Mouse (Mus musculus): ENCODE data around the gene Yme1l1. TPM values are rescaled to one million over a fixed set of nuclear protein-coding genes. Genes with fewer than 3 reads are reported as not detected.

The Yme1l1 gene
- total and polyA plus RNA-seq, 2 experiments, result 6.2 to 90.2 TPM

DNA sequence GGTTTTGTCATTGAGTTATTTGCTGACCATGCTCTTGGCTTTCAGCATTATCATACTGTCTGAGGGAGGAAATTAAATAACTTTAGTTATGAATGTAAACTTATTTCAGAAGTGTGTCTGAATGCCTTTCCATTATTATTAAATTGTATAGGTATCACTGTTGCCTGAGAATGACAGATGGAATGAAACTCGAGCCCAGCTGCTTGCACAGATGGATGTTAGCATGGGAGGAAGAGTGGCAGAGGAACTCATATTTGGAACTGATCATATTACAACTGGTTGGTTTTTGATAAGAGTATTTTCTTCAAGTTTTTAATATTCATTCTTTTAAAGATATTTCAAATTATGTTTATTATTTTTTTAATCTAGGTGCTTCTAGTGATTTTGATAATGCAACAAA lies 38.2 kb downstream of the Yme1l1 start:
- WGBS, result 82% methylated on average over 1 of the region's 1 CpGs
- Histone ChIP-seq H3K4me3 (ENCODE audit: insufficient read depth, low read depth, low read length) (no peak overlapping the region), H3K79me2 (ENCODE audit: control insufficient read depth, insufficient read depth, low read length) (no peaks in the 10 kb centered on the region), H3K9ac (ENCODE audit: low read depth, low read length) (no peak overlapping the region), H3K36me3 (ENCODE audit: control insufficient read depth, insufficient read depth, low read length) (peaks cover 51% of the 10 kb centered on the region), H3K4me1 (ENCODE audit: control insufficient read depth, insufficient read depth, low read length) (no peaks in the 10 kb centered on the region), H3K27me3 (ENCODE audit: control insufficient read depth, insufficient read depth, low read length) (no peaks in the 10 kb centered on the region), H3K27ac (replicated peaks; ENCODE audit: insufficient read depth, low read depth, low read length) (no peak overlapping the region)
- no peak for DNase-seq (ENCODE audit: extremely low read depth, low read depth, low spot score)
- TF ChIP-seq CTCF (IDR thresholded peaks at IDR 0.05; ENCODE audit: low read depth, low read length), result no peak
- no peak for TF ChIP-seq POLR2A (IDR thresholded peaks at IDR 0.05; ENCODE audit: extremely low read depth, insufficient read depth, low read length)

DNA sequence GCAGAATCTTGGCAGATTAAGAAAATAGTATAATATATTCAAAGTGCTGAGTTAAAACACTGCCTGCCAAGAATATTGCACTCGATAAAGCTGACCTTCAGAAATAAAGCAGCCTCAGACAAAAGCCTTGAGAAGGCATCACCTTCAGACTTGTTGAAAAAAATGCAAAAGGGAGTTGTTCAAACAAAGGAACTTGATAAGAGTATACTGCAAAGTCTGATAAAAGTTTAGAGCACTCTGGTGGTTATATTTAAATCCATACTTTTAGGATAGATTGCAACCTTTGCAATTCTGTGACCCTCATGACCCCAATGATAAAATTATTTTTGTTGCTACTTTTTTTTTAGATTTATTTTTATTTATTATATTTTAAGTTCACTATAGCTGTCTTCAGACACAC lies 44.9 kb downstream of the Yme1l1 start:
- Histone ChIP-seq H3K36me3 (ENCODE audit: control insufficient read depth, insufficient read depth, low read length) (peaks cover 22% of the 10 kb centered on the region), H3K4me3 (ENCODE audit: insufficient read depth, low read depth, low read length) (no peak overlapping the region), H3K27ac (replicated peaks; ENCODE audit: insufficient read depth, low read depth, low read length) (no peak overlapping the region), H3K4me1 (ENCODE audit: control insufficient read depth, insufficient read depth, low read length) (no peaks in the 10 kb centered on the region), H3K27me3 (ENCODE audit: control insufficient read depth, insufficient read depth, low read length) (no peaks in the 10 kb centered on the region), H3K79me2 (ENCODE audit: control insufficient read depth, insufficient read depth, low read length) (no peaks in the 10 kb centered on the region), H3K9ac (ENCODE audit: low read depth, low read length) (no peak overlapping the region)
- 69% methylated on average over 1 of the region's 1 CpGs for WGBS
- no peak for DNase-seq (ENCODE audit: extremely low read depth, low read depth, low spot score)
- TF ChIP-seq CTCF (IDR thresholded peaks at IDR 0.05; ENCODE audit: low read depth, low read length) (no peak), POLR2A (IDR thresholded peaks at IDR 0.05; ENCODE audit: extremely low read depth, insufficient read depth, low read length) (no peak)

DNA sequence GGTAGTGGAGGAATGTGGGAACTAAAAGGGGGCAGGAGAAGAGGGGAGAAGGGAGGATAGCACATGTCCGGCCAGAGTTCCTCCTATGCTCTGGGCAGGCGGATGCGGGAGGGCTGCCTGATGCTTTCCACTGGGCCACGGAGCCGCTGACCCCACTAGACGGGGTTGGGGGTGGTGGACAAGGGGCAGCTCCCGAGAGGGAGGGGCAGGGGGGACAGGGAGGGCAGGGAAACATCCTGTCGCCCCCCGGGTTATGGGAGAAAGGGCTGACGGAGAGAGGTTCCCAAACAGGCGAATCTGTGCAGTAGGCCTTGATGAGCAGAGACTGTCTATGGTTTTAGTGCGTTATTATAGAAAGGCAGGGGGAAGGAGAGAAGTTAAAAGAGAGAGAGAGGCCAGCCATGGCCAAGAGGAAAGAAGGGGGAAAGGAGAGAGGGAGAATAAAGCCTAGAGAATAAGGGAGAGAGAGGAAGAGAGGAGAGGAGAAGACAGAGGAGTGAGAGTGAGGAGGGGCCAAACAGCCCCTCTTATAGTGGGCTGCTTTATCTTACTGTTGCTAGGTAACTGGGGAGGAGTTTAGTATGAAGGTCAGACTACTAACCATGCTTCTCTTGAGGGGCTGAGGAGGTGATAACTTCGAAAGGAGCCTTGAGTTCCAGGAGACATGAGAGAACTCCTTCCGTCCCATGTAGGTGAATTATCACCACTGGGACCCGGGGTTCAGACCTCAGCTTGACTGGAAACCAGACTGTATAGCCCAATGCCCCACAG lies 46.9 kb downstream of the Yme1l1 start:
- Histone ChIP-seq H3K79me2 (ENCODE audit: control insufficient read depth, insufficient read depth, low read length) (no peaks in the 10 kb centered on the region), H3K27ac (replicated peaks; ENCODE audit: insufficient read depth, low read depth, low read length) (no peak overlapping the region), H3K27me3 (ENCODE audit: control insufficient read depth, insufficient read depth, low read length) (no peaks in the 10 kb centered on the region), H3K9ac (ENCODE audit: low read depth, low read length) (no peak overlapping the region), H3K4me1 (ENCODE audit: control insufficient read depth, insufficient read depth, low read length) (no peaks in the 10 kb centered on the region), H3K4me3 (ENCODE audit: insufficient read depth, low read depth, low read length) (no peak overlapping the region), H3K36me3 (ENCODE audit: control insufficient read depth, insufficient read depth, low read length) (peaks cover 15% of the 10 kb centered on the region)
- TF ChIP-seq POLR2A (IDR thresholded peaks at IDR 0.05; ENCODE audit: extremely low read depth, insufficient read depth, low read length) (no peak), CTCF (IDR thresholded peaks at IDR 0.05; ENCODE audit: low read depth, low read length) (no peak)
- 64% methylated on average over 15 of the region's 15 CpGs for WGBS
- no peak for DNase-seq (ENCODE audit: extremely low read depth, low read depth, low spot score)

DNA sequence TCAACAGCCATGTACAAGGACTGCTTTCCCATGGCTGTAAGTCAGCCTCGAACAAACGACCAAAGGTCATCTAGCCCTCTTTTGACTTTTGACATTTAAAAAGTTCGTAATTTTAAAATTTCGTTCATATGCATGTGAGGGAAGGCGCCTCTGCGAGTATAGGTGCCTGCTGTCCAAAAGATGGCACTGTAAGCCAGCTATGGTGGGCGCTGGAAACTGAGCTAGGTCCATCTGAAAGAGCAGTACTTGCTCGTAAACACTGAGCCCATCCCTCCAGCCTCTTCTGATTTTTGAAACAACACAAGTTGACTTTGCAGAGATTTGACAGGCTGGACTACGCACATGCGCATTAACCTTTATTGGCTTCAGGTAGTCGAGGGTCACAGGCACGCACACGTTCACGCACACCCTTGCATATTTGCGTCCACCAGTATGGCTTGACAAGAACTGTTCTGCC lies 50.9 kb downstream of the Yme1l1 start, which contains the start of gene 4931423N10Rik:
TSS of gene 4931423N10Rik (plus strand) at position 407 of the 457 bp plus-strand sequence.
- H3K9ac ChIP-seq (ENCODE audit: low read depth, low read length), result no peak within 1 kb of the TSS
- DNase-seq (ENCODE audit: extremely low read depth, low read depth, low spot score), result no peak
- 81% methylated on average over 15 of the region's 15 CpGs for WGBS
- no peaks in the 10 kb centered on the region for H3K79me2 ChIP-seq (ENCODE audit: control insufficient read depth, insufficient read depth, low read length)
- no peak within 1 kb of the TSS for H3K4me3 ChIP-seq (ENCODE audit: insufficient read depth, low read depth, low read length)
- H3K4me1 ChIP-seq (ENCODE audit: control insufficient read depth, insufficient read depth, low read length), result no peaks in the 10 kb centered on the region
- TF ChIP-seq POLR2A (IDR thresholded peaks at IDR 0.05; ENCODE audit: extremely low read depth, insufficient read depth, low read length) (no peak), CTCF (IDR thresholded peaks at IDR 0.05; ENCODE audit: low read depth, low read length) (no peak)
- H3K36me3 ChIP-seq (ENCODE audit: control insufficient read depth, insufficient read depth, low read length), result no peaks in the 10 kb centered on the region
- no peak within 1 kb of the TSS for H3K27ac ChIP-seq (replicated peaks; ENCODE audit: insufficient read depth, low read depth, low read length)
- H3K27me3 ChIP-seq (ENCODE audit: control insufficient read depth, insufficient read depth, low read length), result no peaks in the 10 kb centered on the region

DNA sequence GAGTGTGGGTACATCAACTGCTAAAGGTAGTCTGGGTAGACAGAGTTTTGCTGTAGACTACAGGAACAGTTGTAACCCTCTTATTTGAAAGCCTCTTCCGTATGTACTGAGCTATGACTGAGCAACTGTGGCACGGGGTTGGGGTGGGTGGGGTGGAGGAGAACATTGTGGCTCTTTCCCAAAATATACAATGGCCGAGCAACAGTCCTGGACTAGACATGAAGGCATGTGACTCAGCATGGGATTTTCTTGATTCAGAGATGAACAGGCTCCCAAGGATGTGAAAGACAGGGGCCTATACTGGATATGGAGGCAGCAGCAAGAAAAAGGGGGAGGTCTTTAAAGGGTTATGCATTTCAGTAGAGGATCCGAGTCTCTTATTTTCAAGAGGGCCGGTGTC lies 57.5 kb downstream of the Yme1l1 start:
- TF ChIP-seq CTCF (IDR thresholded peaks at IDR 0.05; ENCODE audit: low read depth, low read length) (no peak), POLR2A (IDR thresholded peaks at IDR 0.05; ENCODE audit: extremely low read depth, insufficient read depth, low read length) (no peak)
- Histone ChIP-seq H3K4me1 (ENCODE audit: control insufficient read depth, insufficient read depth, low read length) (no peaks in the 10 kb centered on the region), H3K79me2 (ENCODE audit: control insufficient read depth, insufficient read depth, low read length) (no peaks in the 10 kb centered on the region), H3K36me3 (ENCODE audit: control insufficient read depth, insufficient read depth, low read length) (no peaks in the 10 kb centered on the region), H3K27me3 (ENCODE audit: control insufficient read depth, insufficient read depth, low read length) (no peaks in the 10 kb centered on the region), H3K4me3 (ENCODE audit: insufficient read depth, low read depth, low read length) (no peak overlapping the region), H3K27ac (replicated peaks; ENCODE audit: insufficient read depth, low read depth, low read length) (no peak overlapping the region), H3K9ac (ENCODE audit: low read depth, low read length) (no peak overlapping the region)
- DNase-seq (ENCODE audit: extremely low read depth, low read depth, low spot score), result no peak
- WGBS, result 74% methylated on average over 5 of the region's 5 CpGs

DNA sequence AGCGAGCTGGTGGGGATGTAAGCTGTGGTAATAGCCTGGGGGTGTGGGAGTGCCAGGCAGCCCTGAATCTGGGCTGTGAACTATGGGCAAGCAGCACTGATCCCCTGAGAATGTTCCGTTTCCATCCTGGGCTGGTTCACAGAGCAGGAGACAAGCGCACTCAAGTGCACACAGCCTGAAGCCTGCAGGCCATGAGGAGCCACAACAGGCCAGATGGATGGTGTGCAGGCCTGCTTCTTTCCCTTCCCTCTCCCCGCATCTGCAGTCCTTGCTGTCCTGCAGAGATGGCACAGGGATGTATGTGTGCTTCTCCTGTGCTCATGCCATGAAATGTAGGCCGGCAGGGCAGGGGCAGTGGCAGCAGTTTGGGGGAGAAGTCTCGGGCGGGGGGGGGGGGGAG lies 69.0 kb downstream of the Yme1l1 start:
- DNase-seq (ENCODE audit: extremely low read depth, low read depth, low spot score), result no peak
- Histone ChIP-seq H3K79me2 (ENCODE audit: control insufficient read depth, insufficient read depth, low read length) (no peaks in the 10 kb centered on the region), H3K4me1 (ENCODE audit: control insufficient read depth, insufficient read depth, low read length) (no peaks in the 10 kb centered on the region), H3K27me3 (ENCODE audit: control insufficient read depth, insufficient read depth, low read length) (no peaks in the 10 kb centered on the region), H3K4me3 (ENCODE audit: insufficient read depth, low read depth, low read length) (no peak overlapping the region), H3K9ac (ENCODE audit: low read depth, low read length) (no peak overlapping the region), H3K27ac (replicated peaks; ENCODE audit: insufficient read depth, low read depth, low read length) (no peak overlapping the region), H3K36me3 (ENCODE audit: control insufficient read depth, insufficient read depth, low read length) (no peaks in the 10 kb centered on the region)
- WGBS, result 68% methylated on average over 7 of the region's 7 CpGs
- TF ChIP-seq POLR2A (IDR thresholded peaks at IDR 0.05; ENCODE audit: extremely low read depth, insufficient read depth, low read length) (no peak), CTCF (IDR thresholded peaks at IDR 0.05; ENCODE audit: low read depth, low read length) (no peak)

Measured in liver, adult 2 months (tissue).